Mouse (Mus musculus) CH12.LX (cell line): ENCODE data around the gene Tctn1. TPM values are rescaled to one million over a fixed set of nuclear protein-coding genes. Genes with fewer than 3 reads are reported as not detected.

ENCODE experiments used
- DNase-seq: peaks from one replicate; pipeline ENCODE4 v3.0.0-alpha.2; 2013; ENCODE audit errors: extremely low read depth
- H3K27ac ChIP-seq: 2 replicates; pipeline ENCODE4 v1.5.1; 2012; ENCODE audit warnings: low read depth, mild to moderate bottlenecking, control low read depth, moderate library complexity; ENCODE audit not compliant: insufficient read depth
- H3K27me3 ChIP-seq: replicated peaks from 2 replicates; pipeline ENCODE3; 2012; ENCODE audit warnings: inconsistent platforms
- H3K36me3 ChIP-seq, 2 experiments: replicated peaks in 1 of 2; 2 replicates each; pipeline versions ENCODE3 to v1.6.1; 2012; ENCODE audit warnings: inconsistent platforms in 1 of 2, low read length in 1 of 2, mild to moderate bottlenecking in 1 of 2, mixed read lengths in 1 of 2, moderate library complexity in 1 of 2; ENCODE audit not compliant: control insufficient read depth in 1 of 2, insufficient read depth in 1 of 2
- H3K4me1 ChIP-seq, 2 experiments: 2 replicates each; pipeline ENCODE4 v1.6.1; 2012; ENCODE audit warnings: inconsistent platforms in 1 of 2, moderate library complexity in 1 of 2; ENCODE audit not compliant: insufficient read depth in 2 of 2, control insufficient read depth in 1 of 2
- H3K4me2 ChIP-seq: 2 replicates; pipeline ENCODE4 v1.6.1; 2012; ENCODE audit warnings: low read depth, mild to moderate bottlenecking, control low read depth; ENCODE audit not compliant: poor library complexity, insufficient read depth, severe bottlenecking
- H3K4me3 ChIP-seq, 3 experiments: fragments of 150-350 bp in 1 of 3; sonication (generic) in 1 of 3; replicated peaks in 1 of 3; 2 replicates each; pipeline versions ENCODE3 to v1.5.1; 2011 to 2012; ENCODE audit warnings: low read depth in 2 of 3, low read length in 2 of 3, mild to moderate bottlenecking in 2 of 3, moderate library complexity in 2 of 3, control low read depth in 1 of 3, improper control_type of control experiment in 1 of 3, inconsistent platforms in 1 of 3, mixed read lengths in 1 of 3; ENCODE audit not compliant: poor library complexity in 1 of 3
- H3K79me2 ChIP-seq: replicated peaks from 2 replicates; pipeline ENCODE4 v1.6.1; 2012; ENCODE audit warnings: mild to moderate bottlenecking, moderate library complexity; ENCODE audit not compliant: control insufficient read depth, poor library complexity, insufficient read depth, severe bottlenecking; ENCODE audit errors: extremely low read depth
- H3K9ac ChIP-seq: 2 replicates; pipeline ENCODE4 v1.6.1; 2012; ENCODE audit warnings: low read depth, mild to moderate bottlenecking, control low read depth, moderate library complexity; ENCODE audit not compliant: insufficient read depth
- H3K9me3 ChIP-seq: replicated peaks from 2 replicates; pipeline ENCODE3; 2012; ENCODE audit warnings: low read length, inconsistent platforms, mixed read lengths
- BHLHE40 ChIP-seq: IDR thresholded peaks from 2 replicates; pipeline ENCODE4 v1.6.1; 2011; ENCODE audit warnings: mild to moderate bottlenecking, low read depth, low read length, improper control_type of control experiment
- CHD1 ChIP-seq: IDR thresholded peaks from 2 replicates; pipeline ENCODE4 v1.6.1; 2012; ENCODE audit warnings: low read depth, low read length, improper control_type of control experiment, inconsistent platforms
- CTCF ChIP-seq, 2 experiments: IDR thresholded peaks in 1 of 2; conservative IDR thresholded peaks in 1 of 2; 2 replicates each; pipeline ENCODE4 v1.5.1; 2011 to 2012; ENCODE audit warnings: low read depth in 2 of 2, low read length in 2 of 2, improper control_type of control experiment in 1 of 2, inconsistent platforms in 1 of 2, mild to moderate bottlenecking in 1 of 2, moderate library complexity in 1 of 2
- EP300 ChIP-seq: IDR thresholded peaks from 2 replicates; pipeline ENCODE4 v1.6.1; 2011; ENCODE audit warnings: low read length, improper control_type of control experiment
- JUN ChIP-seq: IDR thresholded peaks from 2 replicates; pipeline ENCODE4 v1.6.1; 2011; ENCODE audit warnings: low read depth, mild to moderate bottlenecking, low read length, improper control_type of control experiment, moderate library complexity; ENCODE audit not compliant: insufficient read depth
- JUND ChIP-seq: conservative IDR thresholded peaks from 2 replicates; pipeline ENCODE4 v1.6.1; 2011; ENCODE audit warnings: low read depth, low read length, improper control_type of control experiment
- MEF2A ChIP-seq: IDR thresholded peaks from 2 replicates; pipeline ENCODE4 v1.6.1; 2014; ENCODE audit warnings: low read depth, mild to moderate bottlenecking, inconsistent platforms, low read length, improper control_type of control experiment, borderline replicate concordance
- MXI1 ChIP-seq: IDR thresholded peaks from 2 replicates; pipeline ENCODE4 v1.6.1; 2011; ENCODE audit warnings: mild to moderate bottlenecking, low read depth, low read length, improper control_type of control experiment
- PAX5 ChIP-seq: IDR thresholded peaks from 2 replicates; pipeline ENCODE4 v1.6.1; 2012; ENCODE audit warnings: low read length, inconsistent platforms, mixed read lengths
- ZC3H11A ChIP-seq: IDR thresholded peaks from 2 replicates; pipeline ENCODE4 v1.6.1; 2012; ENCODE audit warnings: low read depth, mild to moderate bottlenecking, inconsistent platforms, low read length, improper control_type of control experiment
- ZKSCAN1 ChIP-seq: IDR thresholded peaks from 2 replicates; pipeline ENCODE4 v1.6.1; 2012; ENCODE audit warnings: low read depth, inconsistent platforms, low read length, improper control_type of control experiment, borderline replicate concordance
- ZMIZ1 ChIP-seq: IDR thresholded peaks from 2 replicates; pipeline ENCODE4 v1.6.1; 2012; ENCODE audit warnings: low read depth, mild to moderate bottlenecking, inconsistent platforms, low read length, improper control_type of control experiment
- dilution Hi-C: fragments of 300-500 bp; cut with MboI; formaldehyde crosslinking; loops from 2 replicates; pipeline ENCODE4 v1.14.3; 2020; ENCODE audit warnings: low sequenced_read_pairs; ENCODE audit not compliant: extremely low pct_unique_long_range_greater_than_20kb, extremely low pct_ligation_motif_present
- in situ Hi-C: fragments of 300-500 bp; cut with MboI; formaldehyde crosslinking; loops from 3 replicates; pipeline ENCODE4 v1.14.3; 2019; ENCODE audit warnings: low sequenced_read_pairs, low pct_ligation_motif_present, low pct_unique_long_range_greater_than_20kb, mixed read lengths
- polyA plus RNA-seq: library from polyadenylated mRNA; unstranded; fragments of >175 nt; gene quantifications from 2 replicates; pipeline ENCODE4 v1.2.1, GENCODE M21; 2012; ENCODE audit warnings: low read depth; ENCODE audit not compliant: insufficient read length
- total RNA-seq, 2 experiments: library from RNA; depleted of rRNA; stranded (reverse); fragments of 300-350 nt in 1 of 2; fragments of >200 nt in 1 of 2; gene quantifications; 2 replicates each; pipeline ENCODE4 v1.2.3; 2012 to 2014

The Tctn1 gene
- total and polyA plus RNA-seq, 3 experiments = 2.9 to 8.8 (median 3.7) TPM

DNA sequence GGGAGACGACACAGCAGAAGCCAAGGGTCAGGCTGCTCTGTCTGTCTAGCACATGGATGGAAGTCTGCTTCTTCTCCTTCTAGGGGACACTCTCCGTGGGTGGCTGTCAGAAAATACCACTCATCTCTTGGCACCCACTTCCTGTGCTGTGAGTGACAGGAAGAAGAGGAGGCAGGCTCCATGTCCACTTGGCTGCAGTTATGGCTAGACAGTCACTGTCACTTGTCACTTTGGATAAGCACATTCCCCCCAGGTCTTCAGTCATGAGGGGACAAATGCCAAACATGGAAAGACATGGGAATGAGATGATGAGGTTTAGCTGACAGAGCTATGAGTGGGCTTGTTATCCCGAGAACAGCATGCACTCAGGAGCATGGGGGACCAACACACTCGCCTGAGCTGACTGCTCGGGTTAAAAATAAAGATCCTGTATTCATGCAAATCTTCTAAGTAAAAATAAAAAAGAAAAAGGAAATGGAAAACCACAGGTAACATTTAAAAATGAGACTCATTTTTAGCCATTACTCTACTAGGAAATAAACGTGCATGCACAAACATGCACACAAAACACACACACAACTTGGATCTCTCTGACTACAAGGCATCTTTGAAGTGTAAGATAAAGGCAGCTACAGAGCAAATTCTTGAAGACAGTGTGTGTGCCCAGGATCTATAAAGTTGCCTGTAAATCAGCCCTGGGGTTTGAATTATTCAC lies 6.1 kb downstream of the Tctn1 start:
- DNase-seq = peak; percentile 35
- peaks cover 45 to 60% of the 10 kb centered on the region in 2 experiments for H3K36me3 ChIP-seq
- dilution Hi-C loops = no loop called here
- H3K9ac ChIP-seq = no peak overlapping the region
- H3K4me2 ChIP-seq = peak overlapping the region; percentile 27; the same call in 1 of the 2 replicates
- in situ Hi-C loops = loop anchor here (25.0 kb wide), 1 partner anchor 121 kb away; the partner anchor contains the start of gene Ccdc63
- H3K4me3 ChIP-seq = peak overlapping the region in 1 of 3 experiments; percentile 7
- TF ChIP-seq ZKSCAN1 (no peak), MXI1 (no peak), ZC3H11A (no peak), BHLHE40 (peak; percentile 65), MEF2A (peak; percentile 78; the same call in 1 of the 2 replicates), EP300 (peak; percentile 62), JUND (no peak)
- no peaks in the 10 kb centered on the region for H3K27me3 ChIP-seq
- H3K79me2 ChIP-seq = no peaks in the 10 kb centered on the region
- peak overlapping the region; percentile 81 for H3K27ac ChIP-seq
- H3K9me3 ChIP-seq = no peaks in the 10 kb centered on the region
- H3K4me1 ChIP-seq = peaks cover 18 to 58% of the 10 kb centered on the region in 2 experiments

DNA sequence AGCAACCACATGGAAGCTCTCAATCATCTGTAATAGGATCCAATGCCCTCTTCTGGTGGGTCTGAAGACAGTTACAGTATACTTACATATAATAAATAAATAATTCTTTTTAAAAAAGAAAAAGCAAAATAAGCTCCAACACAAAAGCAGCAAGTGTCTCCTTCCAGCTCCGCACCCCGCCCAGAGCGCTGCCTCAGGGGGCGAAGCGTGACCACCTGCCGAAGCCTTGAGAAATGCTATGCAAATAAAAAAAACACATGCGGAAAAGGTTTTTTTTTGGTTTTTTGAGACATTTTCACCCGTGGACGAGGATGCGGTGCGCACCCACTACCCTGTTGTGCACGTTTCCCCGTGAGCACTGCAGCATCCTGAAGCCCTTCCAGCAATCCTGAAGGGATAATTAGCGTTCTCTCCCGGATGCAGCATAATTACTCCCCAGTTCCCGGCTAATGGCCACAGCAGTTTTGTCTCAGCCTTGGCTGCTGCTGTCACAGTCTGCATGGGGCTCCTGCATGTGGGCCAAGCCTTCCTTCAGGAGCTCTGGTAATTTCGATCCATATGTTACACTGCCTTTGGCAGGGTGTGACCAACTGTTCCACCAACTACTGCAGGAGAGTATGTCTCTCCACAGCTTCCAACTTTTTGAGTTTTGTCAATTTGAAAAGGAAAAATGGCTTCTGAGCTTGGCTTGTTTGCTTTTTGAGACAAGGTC lies 12.2 kb downstream of the Tctn1 start:
- DNase-seq = no peak
- Histone ChIP-seq H3K27ac (no peak overlapping the region), H3K36me3 (peaks cover 50 to 79% of the 10 kb centered on the region in 2 experiments), H3K9me3 (no peaks in the 10 kb centered on the region)
- TF ChIP-seq ZC3H11A (no peak), JUND (no peak), PAX5 (no peak), CHD1 (no peak), ZMIZ1 (no peak), CTCF (conservative IDR thresholded peaks at IDR 0.05 in 1 of 2, IDR thresholded peaks at IDR 0.05 in 1 of 2; ENCODE audit: low read depth in 2 of 2, low read length in 2 of 2) (no peak), JUN (no peak)
- TF ChIP-seq, all 38 proteins: peak for 0
- Histone ChIP-seq H3K4me3 (no peak overlapping the region), H3K4me2 (no peak overlapping the region), H3K79me2 (no peaks in the 10 kb centered on the region), H3K27me3 (no peaks in the 10 kb centered on the region), H3K4me1 (peaks cover 13 to 28% of the 10 kb centered on the region in 2 experiments), H3K9ac (no peak overlapping the region)
- dilution Hi-C loops (no loop called here), in situ Hi-C loops (loop anchor here (25.0 kb wide), 1 partner anchor 115 kb away; the partner anchor contains the start of gene Ccdc63)
